Mouse (Mus musculus): ENCODE data around the gene Arhgap27.
"Not testable (repeated sequence)": the region's sequence is repeated elsewhere in the genome, so short reads cannot be mapped to it uniquely, and the experiment has no call there.

Gene Arhgap27

GRCm38 (mm10) chr11:103334925-103335324 lies 28.6 kb downstream of the Arhgap27 start:
- DNase-seq (ENCODE audit: extremely low spot score, low spot score), result no peak

GRCm38 (mm10) chr11:103333719-103334398 lies 29.6 kb downstream of the Arhgap27 start:
- peak; percentile 57 for DNase-seq (ENCODE audit: extremely low spot score, low spot score)

- DNase-seq (ENCODE audit: extremely low spot score, low spot score), result peak; percentile 39
These were observed 30.4 kb downstream of the Arhgap27 start for GRCm38 (mm10) chr11:103332890-103333651.

- DNase-seq (ENCODE audit: extremely low spot score, low spot score), result peak; percentile 86
These were observed 31.2 kb downstream of the Arhgap27 start for GRCm38 (mm10) chr11:103332186-103332889.

GRCm38 (mm10) chr11:103331502-103332185 lies 31.8 kb downstream of the Arhgap27 start:
- DNase-seq (ENCODE audit: extremely low spot score, low spot score), result no peak

GRCm38 (mm10) chr11:103330651-103331319 lies 32.7 kb downstream of the Arhgap27 start:
- DNase-seq (ENCODE audit: extremely low spot score, low spot score), result no peak

GRCm38 (mm10) chr11:103326950-103327349 lies 36.5 kb downstream of the Arhgap27 start:
- DNase-seq (ENCODE audit: extremely low spot score, low spot score), result peak; percentile 86

- peak; percentile 83 for DNase-seq (ENCODE audit: extremely low spot score, low spot score)
These were observed 38.3 kb downstream of the Arhgap27 start for GRCm38 (mm10) chr11:103325172-103325571.

GRCm38 (mm10) chr11:103324723-103325122 lies 38.8 kb downstream of the Arhgap27 start:
- DNase-seq (ENCODE audit: extremely low spot score, low spot score), result no peak

GRCm38 (mm10) chr11:103322832-103323231 lies 40.7 kb downstream of the Arhgap27 start:
- DNase-seq (ENCODE audit: extremely low spot score, low spot score), result not testable (repeated sequence)

GRCm38 (mm10) chr11:103320646-103321045 lies 42.8 kb downstream of the Arhgap27 start:
- no peak for DNase-seq (ENCODE audit: extremely low spot score, low spot score)

GRCm38 (mm10) chr11:103320196-103320595 lies 43.3 kb downstream of the Arhgap27 start:
- no peak for DNase-seq (ENCODE audit: extremely low spot score, low spot score)

GRCm38 (mm10) chr11:103318042-103318441 lies 45.5 kb downstream of the Arhgap27 start:
- DNase-seq (ENCODE audit: extremely low spot score, low spot score), result no peak

GRCm38 (mm10) chr11:103315379-103315778 lies 48.1 kb downstream of the Arhgap27 start:
- DNase-seq (ENCODE audit: extremely low spot score, low spot score), result no peak

- no peak for DNase-seq (ENCODE audit: extremely low spot score, low spot score)
These were observed 48.6 kb downstream of the Arhgap27 start for GRCm38 (mm10) chr11:103314736-103315374.

- DNase-seq (ENCODE audit: extremely low spot score, low spot score), result no peak
These were observed 50.0 kb downstream of the Arhgap27 start for GRCm38 (mm10) chr11:103313542-103313941.

- no peak for DNase-seq (ENCODE audit: extremely low spot score, low spot score)
These were observed 50.7 kb downstream of the Arhgap27 start for GRCm38 (mm10) chr11:103312655-103313255.

GRCm38 (mm10) chr11:103311960-103312611 lies 51.4 kb downstream of the Arhgap27 start:
- DNase-seq (ENCODE audit: extremely low spot score, low spot score), result peak; percentile 64

GRCm38 (mm10) chr11:103309956-103310574 lies 53.4 kb downstream of the Arhgap27 start:
- DNase-seq (ENCODE audit: extremely low spot score, low spot score), result no peak

All from neural tube, embryonic 10.5 days (tissue).